Mouse (Mus musculus): ENCODE measurements around the gene Usp18. TPM values are rescaled to one million over a fixed set of nuclear protein-coding genes. Genes with fewer than 3 reads are reported as not detected.
A peak's percentile ranks its signal among the peaks of the same experiment; 100 is the strongest.

The Usp18 gene
- polyA plus RNA-seq (2015; fragmentation: Nextera tagmentation; extraction: Ambion mirVana), result 3.6 and 6.1 TPM in 2 replicates

DNA sequence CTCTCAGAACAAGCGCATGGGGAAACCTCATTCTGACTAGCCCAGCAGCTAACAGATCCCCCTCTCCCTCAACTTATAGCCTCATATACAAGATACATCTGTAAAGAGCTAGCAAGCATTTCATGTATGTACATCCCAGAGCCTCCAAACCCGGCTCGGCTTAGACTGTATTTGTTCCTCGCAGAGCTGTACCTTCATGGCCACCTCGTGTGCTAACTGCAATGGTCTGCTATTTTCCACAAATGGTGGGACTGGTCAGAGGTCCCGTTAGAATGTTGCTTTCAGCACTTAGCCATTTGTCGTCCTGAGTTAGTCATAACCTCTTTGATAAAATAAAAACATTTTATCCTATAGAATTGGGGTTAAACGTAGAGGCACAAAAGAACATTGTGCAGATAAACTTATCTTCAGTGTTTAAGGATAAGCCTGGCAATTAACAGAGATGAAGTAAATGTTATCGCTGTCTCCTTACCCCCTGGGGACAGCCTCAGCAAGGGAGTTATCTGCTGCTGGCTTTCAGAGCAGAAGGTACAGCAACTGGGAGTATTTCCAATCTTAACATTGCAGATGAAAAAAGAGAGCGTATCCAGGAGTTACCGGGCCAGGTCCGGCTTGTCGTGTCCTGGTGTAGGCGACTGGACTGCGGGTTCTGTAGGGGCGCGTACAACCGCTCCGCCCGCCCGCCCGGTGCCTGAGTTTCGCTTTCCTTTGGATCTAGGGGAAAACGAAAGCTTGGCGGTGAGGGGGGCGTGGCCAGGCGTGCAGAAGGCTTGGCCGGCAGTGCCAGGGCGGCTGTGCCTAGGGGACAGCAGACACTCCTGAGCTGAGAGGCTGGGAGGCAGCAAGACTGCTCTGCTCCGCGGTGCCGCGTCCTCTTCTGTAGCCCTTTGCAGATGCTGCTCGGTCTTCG lies at the start of gene Usp18:
TSS of gene Usp18 (plus strand) at position 780 of the 910 bp plus-strand sequence.
- 4% methylated on average over 35 of the region's 35 CpGs for WGBS
- Histone ChIP-seq H3K9ac (ENCODE audit: low read length) (peak within 1 kb of the TSS; percentile 63), H3K4me1 (ENCODE audit: control insufficient read depth, insufficient read depth, low read length) (peaks cover 4% of the 10 kb centered on the region; the same call in 1 of the 2 replicates), H3K27ac (ENCODE audit: low read length) (peak within 1 kb of the TSS; percentile 17; the same call in 1 of the 2 replicates), H3K36me3 (ENCODE audit: control insufficient read depth, insufficient read depth) (no peaks in the 10 kb centered on the region), H3K4me2 (ENCODE audit: low read depth, low read length) (peak within 1 kb of the TSS; percentile 86), H3K9me3 (replicated peaks; ENCODE audit: control insufficient read depth, low read length) (no peaks in the 10 kb centered on the region), H3K27me3 (ENCODE audit: control insufficient read depth, insufficient read depth, low read length) (0 out of 2 replicates have a peak, but pooled peaks cover 5% of the 10 kb centered on the region), H3K4me3 (ENCODE audit: low read length) (peak within 1 kb of the TSS; percentile 75)
- ATAC-seq (replicated peaks; ENCODE audit: extremely low read depth, insufficient read depth, low FRiP score), result peak; percentile 92

DNA sequence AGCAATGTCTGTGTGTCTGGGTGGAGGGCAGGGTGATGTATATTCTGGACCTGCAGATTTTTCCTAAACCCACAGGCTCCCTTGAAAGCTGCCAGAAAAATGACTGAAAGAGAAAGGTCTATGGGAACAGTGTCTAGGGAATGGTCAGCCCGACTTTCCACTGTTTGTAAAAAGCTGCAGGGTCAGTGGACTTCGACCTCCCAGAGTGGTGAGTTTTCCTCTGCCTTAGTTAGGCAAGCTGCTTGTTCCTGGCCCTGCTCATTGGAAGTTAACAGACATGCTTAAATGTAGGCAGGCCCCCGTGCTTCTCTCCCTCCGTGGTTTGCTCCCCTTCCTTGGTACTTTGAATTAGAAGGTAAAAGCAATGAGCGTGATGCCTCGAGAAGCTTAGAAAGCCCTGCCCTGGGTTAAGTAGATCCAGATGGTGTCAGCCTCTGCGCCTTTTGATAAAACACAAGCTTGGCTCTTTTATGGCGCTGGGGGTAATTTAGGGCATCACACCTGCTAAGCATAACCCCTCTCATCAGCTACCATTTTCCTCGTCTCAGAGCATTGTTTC lies 47.8 kb upstream of the Usp18 start:
- Histone ChIP-seq H3K36me3 (ENCODE audit: control insufficient read depth, insufficient read depth) (peaks cover 7% of the 10 kb centered on the region; the same call in 1 of the 2 replicates), H3K4me3 (ENCODE audit: low read length) (no peak overlapping the region), H3K4me2 (ENCODE audit: low read depth, low read length) (no peak overlapping the region), H3K27me3 (ENCODE audit: control insufficient read depth, insufficient read depth, low read length) (no peaks in the 10 kb centered on the region), H3K9me3 (replicated peaks; ENCODE audit: control insufficient read depth, low read length) (0 out of 2 replicates have a peak, but pooled peaks cover 3% of the 10 kb centered on the region), H3K9ac (ENCODE audit: low read length) (no peak overlapping the region), H3K4me1 (ENCODE audit: control insufficient read depth, insufficient read depth, low read length) (no peaks in the 10 kb centered on the region), H3K27ac (ENCODE audit: low read length) (no peak overlapping the region)
- WGBS, result 60% methylated on average over 9 of the region's 9 CpGs
- ATAC-seq (replicated peaks; ENCODE audit: extremely low read depth, insufficient read depth, low FRiP score), result no peak

DNA sequence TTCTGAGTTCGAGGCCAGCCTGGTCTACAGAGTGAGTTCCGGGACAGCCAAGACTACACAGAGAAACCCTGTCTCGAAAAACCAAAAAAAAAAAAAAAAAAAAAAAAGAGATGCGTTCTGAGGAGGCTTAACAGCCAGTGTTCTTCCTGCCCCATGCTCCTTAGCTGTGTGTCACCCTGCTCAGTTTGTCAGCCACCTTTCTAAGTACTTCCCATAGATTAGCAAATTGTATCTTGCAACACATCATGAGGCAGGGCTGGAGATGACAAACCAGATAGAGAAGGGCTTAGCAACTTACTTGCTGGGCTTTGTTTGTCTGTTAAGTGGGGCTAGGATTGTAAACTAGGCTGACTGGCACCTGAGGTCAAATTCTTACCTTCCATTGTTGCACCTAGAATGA lies 45.2 kb upstream of the Usp18 start:
- Histone ChIP-seq H3K9ac (ENCODE audit: low read length) (no peak overlapping the region), H3K27ac (ENCODE audit: low read length) (no peak overlapping the region), H3K4me1 (ENCODE audit: control insufficient read depth, insufficient read depth, low read length) (no peaks in the 10 kb centered on the region), H3K9me3 (replicated peaks; ENCODE audit: control insufficient read depth, low read length) (0 out of 2 replicates have a peak, but pooled peaks cover 3% of the 10 kb centered on the region), H3K4me2 (ENCODE audit: low read depth, low read length) (no peak overlapping the region), H3K27me3 (ENCODE audit: control insufficient read depth, insufficient read depth, low read length) (no peaks in the 10 kb centered on the region), H3K4me3 (ENCODE audit: low read length) (no peak overlapping the region), H3K36me3 (ENCODE audit: control insufficient read depth, insufficient read depth) (no peaks in the 10 kb centered on the region)
- no peak for ATAC-seq (replicated peaks; ENCODE audit: extremely low read depth, insufficient read depth, low FRiP score)
- 87% methylated on average over 3 of the region's 4 CpGs for WGBS

DNA sequence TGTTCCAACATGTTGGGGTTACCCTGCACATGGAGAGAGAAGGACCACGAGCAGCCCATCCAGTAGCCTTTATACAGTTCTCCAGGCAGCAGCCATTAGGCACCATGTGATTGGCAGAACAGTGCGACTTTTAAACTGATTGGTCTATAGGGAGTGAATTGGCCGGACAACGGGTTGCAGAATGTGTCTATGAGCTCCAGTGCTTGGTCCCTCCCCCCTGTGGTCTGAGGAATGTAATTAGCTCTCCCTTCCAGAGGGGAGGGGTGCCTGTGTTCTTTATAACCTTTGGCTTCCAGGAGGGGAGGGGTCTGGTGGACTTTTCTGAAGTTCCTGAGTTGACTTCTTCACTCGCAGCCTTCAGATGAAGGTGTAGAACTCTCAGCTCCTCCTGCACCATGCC lies 43.7 kb upstream of the Usp18 start:
- Histone ChIP-seq H3K4me1 (ENCODE audit: control insufficient read depth, insufficient read depth, low read length) (no peaks in the 10 kb centered on the region), H3K36me3 (ENCODE audit: control insufficient read depth, insufficient read depth) (no peaks in the 10 kb centered on the region), H3K4me2 (ENCODE audit: low read depth, low read length) (no peak overlapping the region), H3K27ac (ENCODE audit: low read length) (no peak overlapping the region), H3K9ac (ENCODE audit: low read length) (no peak overlapping the region), H3K27me3 (ENCODE audit: control insufficient read depth, insufficient read depth, low read length) (no peaks in the 10 kb centered on the region), H3K9me3 (replicated peaks; ENCODE audit: control insufficient read depth, low read length) (0 out of 2 replicates have a peak, but pooled peaks cover 3% of the 10 kb centered on the region), H3K4me3 (ENCODE audit: low read length) (no peak overlapping the region)
- ATAC-seq (replicated peaks; ENCODE audit: extremely low read depth, insufficient read depth, low FRiP score), result no peak
- WGBS, result 78% methylated on average over 5 of the region's 5 CpGs

DNA sequence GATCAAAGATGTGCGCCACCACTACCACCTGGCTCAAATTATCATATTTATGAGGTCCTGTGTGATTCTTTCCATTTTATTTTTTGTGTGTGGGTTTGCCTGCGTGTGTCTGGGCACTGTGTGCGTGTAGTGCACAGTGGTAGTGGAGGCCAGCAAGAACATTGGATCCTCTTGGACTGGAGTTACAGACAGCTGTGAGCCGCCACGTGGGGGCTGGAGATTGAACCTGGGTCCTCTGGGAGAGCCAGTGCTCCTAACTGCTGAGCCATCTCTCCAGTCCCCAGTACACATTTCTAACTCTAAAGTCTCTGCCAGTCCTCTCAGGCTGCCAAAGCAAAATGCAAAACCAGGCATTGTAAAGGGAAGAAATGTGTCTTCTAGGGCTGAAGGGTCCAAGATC lies 39.2 kb upstream of the Usp18 start:
- no peaks in the 10 kb centered on the region for H3K36me3 ChIP-seq (ENCODE audit: control insufficient read depth, insufficient read depth)
- no peak overlapping the region for H3K4me2 ChIP-seq (ENCODE audit: low read depth, low read length)
- no peak overlapping the region for H3K27ac ChIP-seq (ENCODE audit: low read length)
- WGBS, result 86% methylated on average over 5 of the region's 5 CpGs
- H3K9ac ChIP-seq (ENCODE audit: low read length), result no peak overlapping the region
- H3K4me3 ChIP-seq (ENCODE audit: low read length), result no peak overlapping the region
- peaks cover 7% of the 10 kb centered on the region; the same call in 1 of the 2 replicates for H3K9me3 ChIP-seq (replicated peaks; ENCODE audit: control insufficient read depth, low read length)
- peaks cover 9% of the 10 kb centered on the region for H3K4me1 ChIP-seq (ENCODE audit: control insufficient read depth, insufficient read depth, low read length)
- H3K27me3 ChIP-seq (ENCODE audit: control insufficient read depth, insufficient read depth, low read length), result peaks cover 13% of the 10 kb centered on the region; the same call in 1 of the 2 replicates
- no peak for ATAC-seq (replicated peaks; ENCODE audit: extremely low read depth, insufficient read depth, low FRiP score)

DNA sequence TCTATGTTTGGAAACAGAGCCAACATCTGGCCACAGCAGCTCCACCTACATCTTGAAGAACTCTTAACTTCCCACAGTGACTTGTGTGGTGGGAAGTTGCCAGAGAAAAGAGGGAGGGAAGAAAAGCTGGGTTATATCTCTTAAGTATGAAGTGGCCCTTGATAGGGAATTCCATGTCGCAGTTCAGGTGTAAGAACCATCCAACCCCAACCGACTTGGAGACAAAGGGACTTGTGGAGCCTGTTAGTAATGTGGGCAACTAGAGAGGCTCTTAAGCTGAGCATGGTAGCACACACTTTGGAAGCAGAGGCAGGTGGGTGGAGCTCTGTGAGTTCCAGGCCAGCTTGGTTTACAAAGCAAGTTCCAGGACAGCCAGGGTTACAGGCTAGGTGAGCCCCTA lies 36.1 kb upstream of the Usp18 start:
- H3K9ac ChIP-seq (ENCODE audit: low read length), result no peak overlapping the region
- no peak overlapping the region for H3K4me3 ChIP-seq (ENCODE audit: low read length)
- no peak overlapping the region for H3K27ac ChIP-seq (ENCODE audit: low read length)
- no peak overlapping the region for H3K4me2 ChIP-seq (ENCODE audit: low read depth, low read length)
- 63% methylated on average over 2 of the region's 2 CpGs for WGBS
- H3K36me3 ChIP-seq (ENCODE audit: control insufficient read depth, insufficient read depth), result no peaks in the 10 kb centered on the region
- H3K27me3 ChIP-seq (ENCODE audit: control insufficient read depth, insufficient read depth, low read length), result peaks cover 13% of the 10 kb centered on the region; the same call in 1 of the 2 replicates
- ATAC-seq (replicated peaks; ENCODE audit: extremely low read depth, insufficient read depth, low FRiP score), result no peak
- peaks cover 4% of the 10 kb centered on the region; the same call in 1 of the 2 replicates for H3K9me3 ChIP-seq (replicated peaks; ENCODE audit: control insufficient read depth, low read length)
- H3K4me1 ChIP-seq (ENCODE audit: control insufficient read depth, insufficient read depth, low read length), result peaks cover 14% of the 10 kb centered on the region

DNA sequence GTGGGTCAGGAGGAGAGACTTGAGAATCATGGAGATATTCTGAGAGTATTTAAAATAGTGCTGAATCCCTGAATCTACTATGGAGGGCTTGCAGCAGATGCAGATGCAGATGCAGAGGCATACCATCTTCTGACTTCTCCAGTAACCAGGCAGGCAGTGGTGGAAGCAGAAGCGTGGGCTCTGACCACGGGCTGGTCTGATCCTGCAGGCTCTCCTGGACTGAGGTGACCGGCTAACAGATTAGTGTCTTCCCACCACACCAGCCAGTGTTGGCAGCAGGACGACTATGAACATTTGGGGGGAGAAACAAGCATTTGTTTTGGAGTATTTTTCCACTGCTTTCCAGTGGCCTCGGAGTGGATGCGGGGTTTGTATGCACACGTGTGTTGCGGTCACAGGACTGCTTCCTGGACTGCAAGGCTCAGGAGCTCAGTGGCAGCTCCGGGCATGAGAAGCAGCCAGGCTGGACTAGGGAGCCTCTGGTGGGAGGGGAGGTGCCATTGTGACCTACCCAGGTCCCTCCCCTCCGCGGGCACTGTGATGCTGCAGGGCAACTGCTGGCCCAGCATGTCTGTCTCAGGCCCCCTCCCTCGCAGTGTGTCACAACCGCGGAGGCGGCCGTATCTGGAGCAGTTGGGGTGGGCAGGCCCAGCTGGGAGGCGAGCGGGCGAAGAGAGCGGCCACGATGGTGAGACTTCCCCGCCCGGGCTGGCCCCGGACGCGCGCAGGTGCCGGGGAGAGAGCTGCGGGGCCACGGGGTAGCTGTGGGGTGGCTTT lies 35.4 kb upstream of the Usp18 start, which contains the start of gene Tuba8:
TSS of gene Tuba8 (plus strand) at position 548 of the 777 bp plus-strand sequence.
- peaks cover 14% of the 10 kb centered on the region for H3K4me1 ChIP-seq (ENCODE audit: control insufficient read depth, insufficient read depth, low read length)
- H3K27ac ChIP-seq (ENCODE audit: low read length), result no peak within 1 kb of the TSS
- H3K9ac ChIP-seq (ENCODE audit: low read length), result peak within 1 kb of the TSS; percentile 65
- peaks cover 4% of the 10 kb centered on the region; the same call in 1 of the 2 replicates for H3K9me3 ChIP-seq (replicated peaks; ENCODE audit: control insufficient read depth, low read length)
- ATAC-seq (replicated peaks; ENCODE audit: extremely low read depth, insufficient read depth, low FRiP score), result peak; percentile 56
- H3K4me3 ChIP-seq (ENCODE audit: low read length), result peak within 1 kb of the TSS; percentile 60
- peak within 1 kb of the TSS; percentile 93 for H3K4me2 ChIP-seq (ENCODE audit: low read depth, low read length)
- peaks cover 13% of the 10 kb centered on the region; the same call in 1 of the 2 replicates for H3K27me3 ChIP-seq (ENCODE audit: control insufficient read depth, insufficient read depth, low read length)
- 4% methylated on average over 30 of the region's 30 CpGs for WGBS
- H3K36me3 ChIP-seq (ENCODE audit: control insufficient read depth, insufficient read depth), result no peaks in the 10 kb centered on the region

DNA sequence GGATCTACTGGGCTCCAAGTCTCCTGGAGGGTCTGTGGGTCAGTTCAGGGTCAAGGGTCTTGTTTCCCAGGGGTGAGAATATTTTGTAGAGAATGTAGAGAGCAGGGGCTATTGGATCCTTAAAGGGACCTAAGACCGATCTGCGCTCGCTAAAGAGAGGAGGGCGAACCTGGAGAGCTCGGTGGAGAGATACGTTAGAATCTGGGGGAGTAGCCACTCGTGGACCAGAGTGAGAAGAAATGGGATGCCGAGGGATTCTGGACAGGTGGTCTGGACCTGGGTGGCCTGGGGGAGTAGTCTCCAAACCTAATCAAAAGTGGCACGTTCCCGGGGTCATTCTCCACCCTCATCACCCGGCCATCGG lies 34.8 kb upstream of the Usp18 start:
- Histone ChIP-seq H3K27ac (ENCODE audit: low read length) (no peak overlapping the region), H3K9ac (ENCODE audit: low read length) (peak overlapping the region; percentile 65), H3K36me3 (ENCODE audit: control insufficient read depth, insufficient read depth) (no peaks in the 10 kb centered on the region), H3K27me3 (ENCODE audit: control insufficient read depth, insufficient read depth, low read length) (peaks cover 13% of the 10 kb centered on the region; the same call in 1 of the 2 replicates), H3K4me1 (ENCODE audit: control insufficient read depth, insufficient read depth, low read length) (peaks cover 14% of the 10 kb centered on the region), H3K9me3 (replicated peaks; ENCODE audit: control insufficient read depth, low read length) (peaks cover 4% of the 10 kb centered on the region; the same call in 1 of the 2 replicates), H3K4me3 (ENCODE audit: low read length) (peak overlapping the region; percentile 60), H3K4me2 (ENCODE audit: low read depth, low read length) (peak overlapping the region; percentile 93)
- ATAC-seq (replicated peaks; ENCODE audit: extremely low read depth, insufficient read depth, low FRiP score), result no peak
- WGBS, result under 1% methylated on average over 12 of the region's 12 CpGs

All from heart, embryonic 16.5 days (tissue).